In genomic region chr16:65649061-65649460, GRCm38 (mm10) we compare ENCODE assay signal across 21 mouse cellular contexts.
DNase-seq lines count a peak whose midpoint lies in the region; TF ChIP-seq lines count a peak whose summit lies in the region.
"Had no signal": no experiment of that assay in that cellular context is flagged by ENCODE, and none has a peak within 500 bp of the region (broad histone marks: within the 10 kb centered on the region; RNA-seq: fewer than 3 reads in every experiment).

No protein-coding gene starts in this region.

- H3K9ac ChIP-seq in ES-Bruce4 (ENCODE audit: low read depth, poor library complexity, severe bottlenecking) (peak overlapping the region; percentile 64; the same call in 1 of the 2 replicates), ES-E14 (ENCODE audit: insufficient read depth, low read depth, low read length, poor library complexity, severe bottlenecking) (no peak overlapping the region; the same call in 1 of the 2 replicates)
- H3K9ac ChIP-seq: embryonic facial prominence, embryonic 12.5 days; forebrain, embryonic 13.5 days; forebrain, embryonic 15.5 days; forebrain, postnatal 0 days had no signal

- H3K9me3 ChIP-seq in ES-Bruce4 (replicated peaks; ENCODE audit: control insufficient read depth, insufficient read depth, low read length, poor library complexity, severe bottlenecking) (peaks cover 8% of the 10 kb centered on the region; the same call in 1 of the 2 replicates), ES-E14 (ENCODE audit: control insufficient read depth, insufficient read depth, low read depth, low read length) (no peaks in the 10 kb centered on the region)
- H3K9me3 ChIP-seq: embryonic facial prominence, embryonic 10.5 days; embryonic facial prominence, embryonic 12.5 days; forebrain, embryonic 13.5 days; forebrain, embryonic 15.5 days had no signal

- H3K36me3 ChIP-seq in ES-Bruce4 (ENCODE audit: control insufficient read depth, insufficient read depth, low read length, poor library complexity, severe bottlenecking) (no peaks in the 10 kb centered on the region), ES-E14 (ENCODE audit: control insufficient read depth, insufficient read depth, low read length, poor library complexity, severe bottlenecking) (no peaks in the 10 kb centered on the region)
- H3K36me3 ChIP-seq: embryonic facial prominence, embryonic 10.5 days; embryonic facial prominence, embryonic 12.5 days; forebrain, embryonic 15.5 days had no signal

- TF ChIP-seq CTCF in ES-Bruce4 (IDR thresholded peaks at IDR 0.05; ENCODE audit: low read depth, low read length): no peak
- no peak for TF ChIP-seq CTCF in layer of hippocampus, adult 2 months (conservative IDR thresholded peaks at IDR 0.05)

- H3K4me1 ChIP-seq in ES-Bruce4 (ENCODE audit: control insufficient read depth, insufficient read depth, low read length) (peaks cover 3% of the 10 kb centered on the region), ES-E14 (ENCODE audit: control insufficient read depth in 2 of 2, insufficient read depth in 2 of 2, low read length in 2 of 2, poor library complexity in 1 of 2) (peaks cover 0 to 7% of the 10 kb centered on the region in 2 experiments; a peak in 1 of 4 replicates)
- H3K4me1 ChIP-seq: embryonic facial prominence, embryonic 10.5 days; embryonic facial prominence, embryonic 12.5 days; forebrain, embryonic 13.5 days; forebrain, embryonic 15.5 days had no signal

- peak; percentile 89 for TF ChIP-seq EP300 in ES-Bruce4 (IDR thresholded peaks at IDR 0.05; ENCODE audit: insufficient read depth, low read depth, low read length)

- in situ Hi-C loops in ES-E14 (cut with MboI; ENCODE audit: low sequenced_read_pairs in 2 of 2, unreplicated experiment in 2 of 2): loop anchor here in 1 of 2 experiments (25.0 kb wide), 1 partner anchor 363 kb away; no protein-coding TSS in a partner anchor

- no peak overlapping the region for H3K4me3 ChIP-seq in ES-Bruce4 (ENCODE audit: low read depth, low read length)
- H3K4me3 ChIP-seq in ES-E14 (ENCODE audit: insufficient read depth in 1 of 2, low read depth in 1 of 2, low read length in 2 of 2, poor library complexity in 1 of 2, severe bottlenecking in 1 of 2): no peak overlapping the region
- H3K4me3 ChIP-seq in layer of hippocampus, adult 2 months: no peak overlapping the region
- H3K4me3 ChIP-seq: embryonic facial prominence, embryonic 10.5 days; embryonic facial prominence, embryonic 12.5 days; forebrain, embryonic 13.5 days; forebrain, embryonic 15.5 days had no signal

- no peaks in the 10 kb centered on the region for H3K27me3 ChIP-seq in ES-Bruce4 (ENCODE audit: control insufficient read depth, insufficient read depth, low read length, poor library complexity, severe bottlenecking)
- H3K27me3 ChIP-seq: CH12.LX; embryonic facial prominence, embryonic 12.5 days; forebrain, embryonic 13.5 days; forebrain, embryonic 15.5 days had no signal

- TF ChIP-seq POLR2A in ES-Bruce4 (IDR thresholded peaks at IDR 0.05; ENCODE audit: insufficient read depth, low read length): no peak

- DNase-seq in ES-E14 (ENCODE audit: low read depth, low spot score) (peak; percentile 52), ZHBTc4 (ENCODE audit: low read depth, low spot score) (peak; percentile 82)
- no peak for DNase-seq in cerebellum, adult 11-12 months
- no peak for DNase-seq in lung, postnatal 10 days
- no peak for DNase-seq in layer of hippocampus, adult 2 months (ENCODE audit: low spot score in 2 of 2)
- DNase-seq: adrenal gland, adult 2 months; adrenal gland, postnatal 10 days; adrenal gland, postnatal 25 days; B cell, adult 2 months; cerebellum, adult 11 months; cerebellum, adult 2 months; cerebellum, adult 9-10 months; cerebellum, postnatal 10 days; cerebellum, postnatal 25 days; forebrain, postnatal 0 days had no signal

- H3K27ac ChIP-seq in ES-Bruce4 (ENCODE audit: insufficient read depth, low read length): peak overlapping the region; percentile 99
- H3K27ac ChIP-seq in ES-E14 (ENCODE audit: insufficient read depth, low read depth, low read length, poor library complexity, severe bottlenecking): peak overlapping the region; percentile 80; the same call in 1 of the 2 replicates
- H3K27ac ChIP-seq in layer of hippocampus, adult 2 months: no peak overlapping the region
- H3K27ac ChIP-seq: embryonic facial prominence, embryonic 10.5 days; embryonic facial prominence, embryonic 12.5 days; forebrain, embryonic 13.5 days; forebrain, embryonic 15.5 days had no signal

TF ChIP-seq in ES-E14, 5 proteins besides CTCF, POLR2A, EP300 and RAD21:
- TF ChIP-seq HCFC1 (IDR thresholded peaks at IDR 0.05; ENCODE audit: borderline replicate concordance, insufficient read depth, low read length) (no peak), CHD2 (IDR thresholded peaks at IDR 0.05; ENCODE audit: low read depth, low read length) (no peak), MAFK (IDR thresholded peaks at IDR 0.05; ENCODE audit: insufficient read depth, low read depth, low read length) (no peak), ZNF384 (IDR thresholded peaks at IDR 0.05; ENCODE audit: low read depth, low read length) (no peak), ZC3H11A (IDR thresholded peaks at IDR 0.05; ENCODE audit: borderline replicate concordance, low read depth, low read length) (no peak)

Comparison
In these comparisons a context has a peak if more than half of its experiments do, and no peak if none do; other contexts are left out.
1. DNase-seq: peak in ES-E14 (single experiment) and ZHBTc4 (single experiment); none in cerebellum, adult 11-12 months (single experiment), lung, postnatal 10 days (single experiment) and layer of hippocampus, adult 2 months (0 of 2).